Mouse (Mus musculus): ENCODE measurements at regions not wholly inside any gene's neighbourhood (a gene's known extent, or its start where the extent isn't known, plus 50 kb on each side); places are given as distances from the start of the nearest gene placed in this dataset.

DNA sequence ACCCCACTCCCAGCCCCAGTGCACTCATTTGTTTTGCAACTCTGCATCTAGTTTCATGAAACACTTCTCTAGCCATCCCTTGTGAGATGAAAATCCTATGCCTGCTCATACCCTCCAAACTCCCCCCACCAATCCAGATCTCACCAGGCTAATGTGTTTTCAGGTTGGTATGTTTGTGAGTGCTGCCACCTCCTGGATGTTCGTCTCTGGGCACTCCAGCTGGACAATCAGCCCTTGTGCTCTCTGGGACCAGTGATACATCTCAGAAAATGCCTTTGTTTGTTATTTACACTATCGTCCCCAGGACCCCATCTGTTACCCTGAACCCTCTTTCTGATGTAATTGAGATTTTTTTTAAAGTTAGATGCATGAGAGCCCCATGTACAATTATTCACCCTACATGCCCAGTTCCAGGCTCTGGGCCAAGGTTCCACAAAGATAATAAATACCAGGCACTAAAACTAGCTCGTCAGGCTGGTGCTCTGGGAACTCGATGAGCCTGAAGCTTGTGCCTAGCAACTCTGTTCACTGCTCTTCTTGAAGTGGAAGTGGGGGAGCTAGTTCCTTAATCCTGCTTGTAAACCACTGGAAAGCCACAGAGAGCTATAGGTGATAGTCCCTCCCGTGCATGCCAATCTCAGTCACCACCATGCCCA lies 304.2 kb downstream of the Gm9195 start:
- no peak overlapping the region for H3K27ac ChIP-seq (replicated peaks; ENCODE audit: low read depth, low read length)
- 0 out of 2 replicates have a peak, but pooled peaks cover 5% of the 10 kb centered on the region for H3K4me1 ChIP-seq (ENCODE audit: control insufficient read depth, insufficient read depth, low read length)
- H3K36me3 ChIP-seq (ENCODE audit: control insufficient read depth, insufficient read depth, low read length): no peaks in the 10 kb centered on the region
- WGBS: 17% methylated on average over 5 of the region's 5 CpGs
- no peaks in the 10 kb centered on the region for H3K27me3 ChIP-seq (ENCODE audit: control insufficient read depth, insufficient read depth, low read length)
- ATAC-seq (ENCODE audit: low FRiP score, low read depth): no peak
- DNase-seq (ENCODE audit: low spot score): peak; percentile 23
- no peak overlapping the region for H3K4me3 ChIP-seq (replicated peaks; ENCODE audit: low read length)
- H3K4me2 ChIP-seq (replicated peaks; ENCODE audit: low read depth, low read length, severe bottlenecking): no peak overlapping the region
- TF ChIP-seq POLR2A (IDR thresholded peaks at IDR 0.05; ENCODE audit: borderline replicate concordance, extremely low read depth, insufficient read depth, insufficient read length): no peak
- H3K9me3 ChIP-seq (ENCODE audit: control insufficient read depth, low read length): no peaks in the 10 kb centered on the region
- H3K9ac ChIP-seq (ENCODE audit: low read depth, low read length, severe bottlenecking): no peak overlapping the region

- no peaks in the 10 kb centered on the region for H3K4me1 ChIP-seq (ENCODE audit: control insufficient read depth, insufficient read depth, low read length)
- H3K4me3 ChIP-seq (replicated peaks; ENCODE audit: low read length): no peak overlapping the region
- no peak overlapping the region for H3K27ac ChIP-seq (replicated peaks; ENCODE audit: low read depth, low read length)
- H3K27me3 ChIP-seq (ENCODE audit: control insufficient read depth, insufficient read depth, low read length): no peaks in the 10 kb centered on the region
- TF ChIP-seq POLR2A (IDR thresholded peaks at IDR 0.05; ENCODE audit: borderline replicate concordance, extremely low read depth, insufficient read depth, insufficient read length): no peak
- 90% methylated on average over 1 of the region's 1 CpGs for WGBS
- no peaks in the 10 kb centered on the region for H3K9me3 ChIP-seq (ENCODE audit: control insufficient read depth, low read length)
- ATAC-seq (ENCODE audit: low FRiP score, low read depth) (no peak), DNase-seq (ENCODE audit: low spot score) (no peak)
- H3K36me3 ChIP-seq (ENCODE audit: control insufficient read depth, insufficient read depth, low read length): no peaks in the 10 kb centered on the region
- no peak overlapping the region for H3K9ac ChIP-seq (ENCODE audit: low read depth, low read length, severe bottlenecking)
- H3K4me2 ChIP-seq (replicated peaks; ENCODE audit: low read depth, low read length, severe bottlenecking): no peak overlapping the region
Observed at GRCm38 (mm10) chr14:72175751-72176150, 315.9 kb downstream of the Gm9195 start.

- H3K9me3 ChIP-seq (ENCODE audit: control insufficient read depth, low read length): no peaks in the 10 kb centered on the region
- 40% methylated on average over 20 of the region's 20 CpGs for WGBS
- H3K27ac ChIP-seq (replicated peaks; ENCODE audit: low read depth, low read length): no peak overlapping the region
- H3K36me3 ChIP-seq (ENCODE audit: control insufficient read depth, insufficient read depth, low read length): no peaks in the 10 kb centered on the region
- no peak for ATAC-seq (ENCODE audit: low FRiP score, low read depth)
- no peaks in the 10 kb centered on the region for H3K27me3 ChIP-seq (ENCODE audit: control insufficient read depth, insufficient read depth, low read length)
- H3K4me2 ChIP-seq (replicated peaks; ENCODE audit: low read depth, low read length, severe bottlenecking): no peak overlapping the region
- H3K4me1 ChIP-seq (ENCODE audit: control insufficient read depth, insufficient read depth, low read length): no peaks in the 10 kb centered on the region
- H3K9ac ChIP-seq (ENCODE audit: low read depth, low read length, severe bottlenecking): no peak overlapping the region
- no peak overlapping the region for H3K4me3 ChIP-seq (replicated peaks; ENCODE audit: low read length)
- no peak for DNase-seq (ENCODE audit: low spot score)
- TF ChIP-seq POLR2A (IDR thresholded peaks at IDR 0.05; ENCODE audit: borderline replicate concordance, extremely low read depth, insufficient read depth, insufficient read length): no peak
Observed at GRCm38 (mm10) chr14:72172549-72173405, 318.9 kb downstream of the Gm9195 start.

DNA sequence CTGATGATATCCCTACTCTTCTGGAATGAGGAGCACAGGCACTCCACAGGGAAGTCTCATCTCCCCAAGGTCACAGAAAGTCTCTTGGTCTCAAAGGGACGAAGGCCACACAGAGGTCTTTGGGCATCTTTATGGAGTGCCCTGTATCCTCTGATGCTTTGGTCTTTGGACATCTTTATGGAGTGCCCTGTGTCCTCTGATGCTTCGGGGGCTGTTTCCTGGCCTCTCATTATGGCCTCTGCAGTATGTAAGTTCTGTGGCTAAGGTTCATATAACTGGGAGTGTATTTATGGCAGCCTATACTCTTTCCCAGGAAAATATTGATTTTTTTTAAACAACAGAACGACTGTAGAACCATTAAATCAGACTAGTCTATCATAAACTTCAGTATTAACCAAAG lies 319.9 kb downstream of the Gm9195 start:
- Histone ChIP-seq H3K27ac (replicated peaks; ENCODE audit: low read depth, low read length) (no peak overlapping the region), H3K9me3 (ENCODE audit: control insufficient read depth, low read length) (no peaks in the 10 kb centered on the region), H3K36me3 (ENCODE audit: control insufficient read depth, insufficient read depth, low read length) (no peaks in the 10 kb centered on the region), H3K4me1 (ENCODE audit: control insufficient read depth, insufficient read depth, low read length) (no peaks in the 10 kb centered on the region), H3K4me3 (replicated peaks; ENCODE audit: low read length) (no peak overlapping the region), H3K9ac (ENCODE audit: low read depth, low read length, severe bottlenecking) (no peak overlapping the region), H3K4me2 (replicated peaks; ENCODE audit: low read depth, low read length, severe bottlenecking) (no peak overlapping the region), H3K27me3 (ENCODE audit: control insufficient read depth, insufficient read depth, low read length) (no peaks in the 10 kb centered on the region)
- no peak for TF ChIP-seq POLR2A (IDR thresholded peaks at IDR 0.05; ENCODE audit: borderline replicate concordance, extremely low read depth, insufficient read depth, insufficient read length)
- ATAC-seq (ENCODE audit: low FRiP score, low read depth) (no peak), DNase-seq (ENCODE audit: low spot score) (no peak)
- WGBS: 39% methylated on average over 3 of the region's 3 CpGs

DNA sequence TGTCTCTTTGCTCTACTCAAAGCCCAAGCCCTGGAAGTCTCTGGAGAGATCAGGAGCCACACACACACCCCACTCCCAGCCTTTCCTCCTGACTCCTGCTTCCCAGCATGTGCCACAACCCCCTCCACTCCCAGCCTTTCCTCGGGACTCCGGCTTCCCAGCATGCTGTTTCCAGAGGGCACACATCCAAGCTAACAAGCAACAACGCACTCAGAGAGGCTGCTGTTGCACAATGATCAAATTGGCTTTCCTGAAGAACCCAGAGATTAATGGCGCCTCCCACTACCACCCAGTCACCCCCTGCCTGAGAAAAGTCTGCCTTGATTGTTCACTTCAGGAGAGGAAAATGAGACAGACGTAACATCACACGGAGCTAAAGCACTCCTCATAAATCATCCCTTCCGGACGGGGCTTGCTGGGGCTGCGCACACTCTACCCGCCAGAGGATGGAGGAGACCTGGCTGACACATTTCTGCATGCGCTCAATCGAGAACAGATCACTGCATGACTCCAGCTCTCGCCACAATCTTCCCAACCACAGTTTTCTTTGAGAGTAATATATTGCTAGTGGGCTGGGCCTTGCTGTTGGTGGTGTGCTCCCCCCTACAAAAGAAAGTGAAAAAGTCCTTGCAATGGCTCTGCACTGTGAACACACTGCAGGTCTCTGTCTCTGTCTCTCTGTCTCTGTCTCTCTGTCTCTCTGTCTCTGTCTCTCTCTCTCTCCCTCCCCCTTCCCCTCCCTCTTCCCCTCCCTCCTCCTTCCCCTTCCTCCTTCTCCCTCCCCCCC lies 332.9 kb downstream of the Gm9195 start:
- ATAC-seq (ENCODE audit: low FRiP score, low read depth) (peak; percentile 71), DNase-seq (ENCODE audit: low spot score) (peak; percentile 68)
- Histone ChIP-seq H3K36me3 (ENCODE audit: control insufficient read depth, insufficient read depth, low read length) (no peaks in the 10 kb centered on the region), H3K4me3 (replicated peaks; ENCODE audit: low read length) (peak overlapping the region; percentile 15; the same call in 1 of the 2 replicates), H3K27ac (replicated peaks; ENCODE audit: low read depth, low read length) (no peak overlapping the region), H3K27me3 (ENCODE audit: control insufficient read depth, insufficient read depth, low read length) (no peaks in the 10 kb centered on the region), H3K4me2 (replicated peaks; ENCODE audit: low read depth, low read length, severe bottlenecking) (peak overlapping the region; percentile 50), H3K9ac (ENCODE audit: low read depth, low read length, severe bottlenecking) (peak overlapping the region; percentile 28; the same call in 1 of the 2 replicates), H3K4me1 (ENCODE audit: control insufficient read depth, insufficient read depth, low read length) (0 out of 2 replicates have a peak, but pooled peaks cover 4% of the 10 kb centered on the region), H3K9me3 (ENCODE audit: control insufficient read depth, low read length) (no peaks in the 10 kb centered on the region)
- TF ChIP-seq POLR2A (IDR thresholded peaks at IDR 0.05; ENCODE audit: borderline replicate concordance, extremely low read depth, insufficient read depth, insufficient read length): no peak
- 3% methylated on average over 13 of the region's 13 CpGs for WGBS
